Mouse (Mus musculus) liver, postnatal 0 days (tissue): ENCODE results near the gene Ttc28. TPM values are rescaled to one million over a fixed set of nuclear protein-coding genes. Genes with fewer than 3 reads are reported as not detected.
"Not testable (repeated sequence)": the region's sequence is repeated elsewhere in the genome, so short reads cannot be mapped to it uniquely, and the experiment has no call there.

Source experiments
- ATAC-seq: fragments of 200-750 bp; cut with Nextera tagmentation; 2 replicates; pipeline ENCODE4 v1.8.0; 2017; ENCODE audit warnings: mild to moderate bottlenecking, moderate library complexity
- DNase-seq: peaks from one replicate; pipeline ENCODE4 v3.0.0-alpha.2; 2016
- H3K27ac ChIP-seq: fragments of 300-500 bp; sonication (generic); 2 replicates; pipeline ENCODE4 v1.5.1; 2014; ENCODE audit warnings: antibody characterized with exemption, moderate library complexity, mild to moderate bottlenecking, low read depth
- H3K27me3 ChIP-seq: fragments of 300-500 bp; sonication (generic); 2 replicates; pipeline ENCODE4 v1.6.1; 2014; ENCODE audit warnings: low read length, control low read depth, mixed read lengths; ENCODE audit not compliant: insufficient read depth
- H3K36me3 ChIP-seq: fragments of 300-500 bp; sonication (generic); replicated peaks from 2 replicates; pipeline ENCODE4 v1.6.1; 2014; ENCODE audit warnings: mild to moderate bottlenecking, control low read depth, low read length, moderate library complexity, mixed read lengths; ENCODE audit not compliant: insufficient read depth
- H3K4me1 ChIP-seq: fragments of 300-500 bp; sonication (generic); 2 replicates; pipeline ENCODE4 v1.6.1; 2014; ENCODE audit warnings: antibody characterized with exemption, mild to moderate bottlenecking, control low read depth; ENCODE audit not compliant: insufficient read depth
- H3K4me2 ChIP-seq: fragments of 300-500 bp; sonication (generic); 2 replicates; pipeline ENCODE4 v1.6.1; 2014; ENCODE audit warnings: low read depth, mild to moderate bottlenecking, low read length, moderate library complexity, mixed read lengths
- H3K4me3 ChIP-seq: fragments of 300-500 bp; sonication (generic); 2 replicates; pipeline ENCODE4 v1.5.1; 2014; ENCODE audit warnings: low read depth, low read length
- H3K9ac ChIP-seq: fragments of 300-500 bp; sonication (generic); replicated peaks from 2 replicates; pipeline ENCODE4 v1.6.1; 2014; ENCODE audit warnings: mild to moderate bottlenecking, moderate library complexity
- H3K9me3 ChIP-seq: fragments of 300-500 bp; sonication (generic); 2 replicates; pipeline ENCODE4 v1.6.1; 2016; ENCODE audit warnings: mild to moderate bottlenecking, control low read depth, low read length, mixed read lengths
- CTCF ChIP-seq: sonication (generic); IDR thresholded peaks from 2 replicates; pipeline ENCODE4 v1.5.1; 2016; ENCODE audit warnings: antibody characterized with exemption, low read depth
- EP300 ChIP-seq: IDR thresholded peaks from 2 replicates; pipeline ENCODE4 v1.6.1; 2016; ENCODE audit warnings: antibody characterized with exemption, low read depth, mild to moderate bottlenecking
- WGBS: fragments of 180-500 bp; shearing (Covaris S2); extraction: QIAGEN DNeasy Blood & Tissue Kit; methylation state at CpG from one replicate; pipeline ENCODE4 v1.1.7; 2014; ENCODE audit not compliant: insufficient replicate concordance; 5-methylcytosine and 5-hydroxymethylcytosine counted together
- polyA plus RNA-seq: library from polyadenylated mRNA; unstranded; fragments of >200 nt; fragmentation: Nextera tagmentation; extraction: Ambion mirVana; gene quantifications from 2 replicates; pipeline ENCODE4 v1.2.1, GENCODE M21; 2015

Gene Ttc28
- polyA plus RNA-seq, 1 experiment from 2014 or later = 0.73 TPM

DNA sequence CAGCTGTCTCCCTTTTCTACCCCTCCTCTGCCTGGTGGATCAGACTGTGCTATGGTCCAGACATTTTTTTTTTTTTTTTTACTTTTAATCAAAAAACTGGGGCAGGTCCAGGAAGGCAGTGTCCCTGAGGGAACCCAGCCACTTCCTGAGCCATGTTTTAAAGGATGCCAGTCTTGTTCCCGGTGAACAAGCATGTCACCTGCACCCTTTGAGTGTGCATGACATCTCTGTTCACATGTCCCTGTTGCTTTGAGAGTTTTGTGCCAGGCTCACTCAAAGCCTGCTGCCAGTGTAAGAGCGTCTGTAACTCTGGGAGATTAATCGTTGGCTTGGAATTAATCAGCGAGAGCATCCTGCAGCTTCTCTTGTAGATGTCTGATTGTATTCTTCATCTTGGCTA is 11.1 kb upstream of the Ttc28 start:
- Histone ChIP-seq H3K27ac (no peak overlapping the region), H3K36me3 (peaks cover 36% of the 10 kb centered on the region), H3K9ac (no peak overlapping the region), H3K27me3 (no peaks in the 10 kb centered on the region), H3K4me2 (no peak overlapping the region), H3K4me1 (no peaks in the 10 kb centered on the region), H3K4me3 (no peak overlapping the region), H3K9me3 (no peaks in the 10 kb centered on the region)
- ATAC-seq (no peak), DNase-seq (no peak)
- 90% methylated on average over 4 of the region's 4 CpGs for WGBS
- no peak for TF ChIP-seq EP300
- TF ChIP-seq CTCF = no peak

DNA sequence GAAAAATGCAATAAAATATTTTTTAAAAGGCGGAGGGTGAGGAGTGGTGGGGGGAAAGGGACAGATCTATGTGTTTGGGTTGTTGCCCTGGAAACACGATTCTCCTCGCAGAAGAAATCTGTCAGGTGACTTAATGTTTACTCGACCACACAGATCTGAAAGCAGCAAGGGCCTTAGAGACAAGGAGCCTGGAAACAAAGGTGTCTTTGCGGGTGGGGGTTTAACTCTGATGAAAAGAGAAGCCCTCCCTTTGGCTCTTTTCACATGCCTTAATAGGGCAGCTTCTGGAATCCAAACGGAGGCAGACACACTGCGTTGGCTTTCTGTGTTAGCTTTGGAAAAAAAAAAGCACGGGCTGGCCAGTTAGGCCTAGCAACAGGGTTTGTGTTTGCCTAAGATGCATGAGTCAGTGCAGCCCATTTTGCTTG is 10.3 kb upstream of the Ttc28 start:
- Histone ChIP-seq H3K27ac (no peak overlapping the region), H3K36me3 (peaks cover 34% of the 10 kb centered on the region)

DNA sequence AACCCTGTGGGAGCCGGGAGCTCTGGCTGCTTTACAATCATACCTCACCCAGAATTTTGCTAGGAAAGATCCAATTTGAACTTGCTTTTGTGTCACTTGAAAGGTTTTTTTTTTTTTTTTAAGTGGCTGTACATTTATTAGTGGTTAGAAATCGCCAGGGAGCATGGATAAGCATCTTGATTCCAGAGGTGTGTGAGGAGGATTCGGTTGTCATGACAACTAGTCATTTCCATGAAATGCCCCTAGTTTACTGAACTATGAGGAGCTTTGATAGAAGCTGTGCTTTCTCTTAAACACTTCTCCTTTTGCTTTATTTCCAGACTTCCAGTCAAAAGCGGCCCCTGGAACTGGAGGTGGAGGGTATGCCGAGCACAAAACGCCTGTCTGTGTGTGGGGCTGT is 6.4 kb upstream of the Ttc28 start:
- H3K4me3 ChIP-seq = no peak overlapping the region
- no peaks in the 10 kb centered on the region for H3K4me1 ChIP-seq
- no peaks in the 10 kb centered on the region for H3K9me3 ChIP-seq
- no peak overlapping the region for H3K9ac ChIP-seq
- DNase-seq (no peak), ATAC-seq (no peak)
- no peaks in the 10 kb centered on the region for H3K27me3 ChIP-seq
- H3K36me3 ChIP-seq = peaks cover 20% of the 10 kb centered on the region
- H3K4me2 ChIP-seq = no peak overlapping the region
- WGBS = 90% methylated on average over 6 of the region's 6 CpGs
- TF ChIP-seq CTCF (no peak), EP300 (no peak)
- no peak overlapping the region for H3K27ac ChIP-seq

More for the DNA sequence above, 10.3 kb upstream of the Ttc28 start:
- ATAC-seq (no peak), DNase-seq (no peak)
- Histone ChIP-seq H3K4me3 (no peak overlapping the region), H3K27me3 (no peaks in the 10 kb centered on the region), H3K4me2 (no peak overlapping the region), H3K9me3 (no peaks in the 10 kb centered on the region), H3K4me1 (no peaks in the 10 kb centered on the region), H3K9ac (no peak overlapping the region)
- WGBS = 59% methylated on average over 8 of the region's 8 CpGs
- TF ChIP-seq CTCF = no peak
- TF ChIP-seq EP300 = no peak

DNA sequence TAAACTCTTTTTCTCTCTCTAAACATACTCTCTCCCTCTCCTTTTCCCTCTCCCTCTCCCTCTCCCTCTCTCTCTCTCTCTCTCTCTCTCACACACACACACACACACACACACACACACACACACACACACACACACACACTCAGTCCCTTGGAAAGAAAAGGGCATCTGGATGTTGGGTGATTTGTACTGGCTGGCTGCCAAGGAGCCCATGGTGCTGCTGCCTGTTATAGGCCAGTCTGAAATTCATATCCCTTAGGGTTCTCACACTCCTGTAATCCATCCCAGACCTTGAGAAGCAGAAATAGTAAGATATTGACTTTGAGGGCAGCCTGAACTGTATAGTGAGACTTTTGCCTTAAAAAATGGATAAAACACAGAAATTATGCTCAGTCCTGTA is 4.9 kb upstream of the Ttc28 start:
- peaks cover 20% of the 10 kb centered on the region; the same call in 1 of the 2 replicates for H3K36me3 ChIP-seq
- DNase-seq = no peak

DNA sequence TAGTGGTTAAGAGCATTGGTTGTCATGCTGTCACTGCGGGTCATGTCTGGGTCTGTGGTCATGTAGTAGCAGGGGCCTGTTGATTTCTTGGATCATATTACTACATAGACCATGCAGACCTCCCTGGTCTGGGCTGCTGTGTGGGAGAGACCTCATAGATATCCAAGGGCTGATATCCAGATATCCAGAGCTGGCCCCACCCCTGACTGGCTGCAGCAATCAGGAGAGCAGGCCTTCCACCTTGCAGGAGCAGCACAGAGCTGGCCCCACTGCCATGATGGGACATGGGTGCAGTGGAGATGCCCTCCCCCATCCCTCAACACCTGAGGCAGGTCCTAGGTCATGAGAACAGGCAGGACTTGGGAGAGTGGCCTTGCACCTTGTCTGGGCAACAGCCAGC is 4.3 kb upstream of the Ttc28 start:
- DNase-seq (no peak), ATAC-seq (no peak)
- WGBS = 90% methylated on average over 1 of the region's 1 CpGs

More for the DNA sequence above, 4.9 kb upstream of the Ttc28 start:
- Histone ChIP-seq H3K4me2 (no peak overlapping the region), H3K4me3 (no peak overlapping the region), H3K9me3 (no peaks in the 10 kb centered on the region), H3K9ac (no peak overlapping the region), H3K27ac (no peak overlapping the region), H3K4me1 (no peaks in the 10 kb centered on the region), H3K27me3 (no peaks in the 10 kb centered on the region)
- no peak for ATAC-seq
- TF ChIP-seq EP300 = no peak
- TF ChIP-seq CTCF = no peak

DNA sequence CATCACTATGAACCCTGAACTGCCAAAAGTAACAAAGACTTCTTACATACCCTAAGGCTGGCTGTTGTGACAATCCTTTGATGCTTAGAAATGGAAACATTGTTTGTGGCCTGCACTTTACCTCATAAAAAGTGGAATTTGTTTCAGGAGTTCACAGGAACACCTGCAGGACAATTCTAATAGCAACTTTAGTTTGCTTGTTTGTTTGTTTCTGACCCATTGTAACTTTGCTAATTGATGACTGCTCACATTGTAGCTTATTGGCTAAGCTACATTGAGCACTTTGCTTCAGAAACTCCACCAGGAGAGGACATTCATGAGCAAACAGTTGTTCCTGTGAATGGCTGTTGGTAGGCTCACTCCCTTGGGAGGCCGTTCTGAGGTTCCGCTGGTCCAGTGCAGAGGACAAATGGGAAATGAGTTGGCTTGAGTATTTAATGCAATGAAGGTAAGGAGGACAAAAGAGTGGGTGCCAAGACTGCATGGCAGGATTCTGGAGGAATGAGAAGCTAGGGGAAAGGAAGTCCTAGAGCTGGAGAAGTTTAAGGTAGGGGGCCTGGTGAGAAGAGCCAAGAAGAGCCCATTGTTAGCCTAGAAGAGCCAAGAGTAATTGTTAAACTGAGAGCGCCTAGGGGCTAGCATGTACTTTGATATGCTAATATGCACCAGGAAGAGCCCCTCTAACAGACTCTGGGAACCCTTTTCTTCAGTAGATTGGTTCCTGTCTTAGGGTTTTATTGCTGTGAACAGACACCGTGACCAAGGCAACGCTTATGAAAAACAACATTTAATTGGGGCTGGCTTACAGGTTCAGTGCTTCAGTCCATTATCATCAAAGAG is 1.7 kb upstream of the Ttc28 start:
- no peak overlapping the region for H3K27ac ChIP-seq
- DNase-seq = no peak
- H3K36me3 ChIP-seq = 0 out of 2 replicates have a peak, but pooled peaks cover 3% of the 10 kb centered on the region
- no peaks in the 10 kb centered on the region for H3K9me3 ChIP-seq
- H3K4me3 ChIP-seq = no peak overlapping the region
- no peak overlapping the region for H3K4me2 ChIP-seq
- H3K9ac ChIP-seq = no peak overlapping the region
- H3K27me3 ChIP-seq = no peaks in the 10 kb centered on the region
- no peak for TF ChIP-seq CTCF
- no peak for TF ChIP-seq EP300
- ATAC-seq = no peak
- no peaks in the 10 kb centered on the region for H3K4me1 ChIP-seq
- 87% methylated on average over 5 of the region's 5 CpGs for WGBS

More for the DNA sequence above, 4.3 kb upstream of the Ttc28 start:
- H3K4me1 ChIP-seq = no peaks in the 10 kb centered on the region
- TF ChIP-seq CTCF (no peak), EP300 (no peak)
- H3K36me3 ChIP-seq = peaks cover 15% of the 10 kb centered on the region; the same call in 1 of the 2 replicates
- H3K27me3 ChIP-seq = no peaks in the 10 kb centered on the region
- no peak overlapping the region for H3K4me3 ChIP-seq
- H3K9me3 ChIP-seq = no peaks in the 10 kb centered on the region
- H3K4me2 ChIP-seq = no peak overlapping the region
- H3K9ac ChIP-seq = no peak overlapping the region
- H3K27ac ChIP-seq = no peak overlapping the region

DNA sequence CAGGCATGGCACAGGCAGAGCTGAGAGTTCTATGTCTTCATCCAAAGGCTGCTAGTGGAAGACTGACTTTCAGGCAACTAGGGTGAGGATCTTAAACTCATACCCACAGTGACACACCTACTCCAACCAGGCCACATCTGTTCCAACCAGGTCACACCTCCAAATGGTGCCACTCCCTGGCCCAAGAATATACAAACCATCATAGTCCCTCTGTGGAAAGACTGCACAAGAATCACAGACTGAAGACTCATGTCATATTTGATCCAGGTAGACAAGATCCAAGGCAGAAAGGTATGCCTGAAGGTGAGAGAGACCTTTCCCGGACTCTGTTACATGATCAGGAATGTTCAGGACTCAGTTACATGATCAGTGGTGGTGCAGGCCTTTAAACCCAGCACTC is 1.1 kb upstream of the Ttc28 start:
- H3K4me1 ChIP-seq, H3K4me3 ChIP-seq, H3K27me3 ChIP-seq, H3K36me3 ChIP-seq, H3K9ac ChIP-seq, H3K27ac ChIP-seq, DNase-seq, ATAC-seq, H3K9me3 ChIP-seq, H3K4me2 ChIP-seq: not testable (repeated sequence)
- 93% methylated on average over 1 of the region's 1 CpGs for WGBS
